ENCODE assay signal across 24 mouse cellular contexts in genomic region chr10:89714910-89715309, GRCm38 (mm10). TPM values are rescaled to one million over a fixed set of nuclear protein-coding genes. Genes with fewer than 3 reads are reported as not detected.
DNase-seq lines count a peak whose midpoint lies in the region; ATAC-seq lines count a peak whose summit lies in the region.
"Had no signal": no experiment of that assay in that cellular context is flagged by ENCODE, and none has a peak within 500 bp of the region (broad histone marks: within the 10 kb centered on the region; RNA-seq: fewer than 3 reads in every experiment).

No protein-coding gene starts in this region.

- ATAC-seq in embryonic facial prominence, embryonic 14.5 days (ENCODE audit: low read depth), result peak; percentile 70
- ATAC-seq: forebrain, embryonic 14.5 days; forebrain, postnatal 0 days; hindbrain, postnatal 0 days; inflammation-experienced regulatory T-cells, adult 6 months had no signal

- intact Hi-C loops in left cerebral cortex, postnatal 10 days (cut with DNase I), result no loop called here

- H3K4me1 ChIP-seq in embryonic facial prominence, embryonic 14.5 days (ENCODE audit: control insufficient read depth, insufficient read depth, low read length), result no peaks in the 10 kb centered on the region
- H3K4me1 ChIP-seq in embryonic facial prominence, embryonic 10.5 days, result no peaks in the 10 kb centered on the region
- H3K4me1 ChIP-seq: embryonic facial prominence, embryonic 13.5 days; heart, embryonic 13.5 days had no signal

- H3K4me3 ChIP-seq in embryonic facial prominence, embryonic 14.5 days (ENCODE audit: low read depth, low read length), result no peak overlapping the region
- H3K4me3 ChIP-seq in embryonic facial prominence, embryonic 10.5 days, result no peak overlapping the region
- H3K4me3 ChIP-seq: embryonic facial prominence, embryonic 13.5 days; heart, embryonic 13.5 days had no signal

- no peak overlapping the region for H3K9ac ChIP-seq in embryonic facial prominence, embryonic 14.5 days (ENCODE audit: low read depth, low read length)
- H3K9ac ChIP-seq: embryonic facial prominence, embryonic 13.5 days; forebrain, postnatal 0 days; heart, embryonic 13.5 days; hindbrain, embryonic 14.5 days had no signal

- no peaks in the 10 kb centered on the region for H3K27me3 ChIP-seq in embryonic facial prominence, embryonic 14.5 days (replicated peaks; ENCODE audit: control insufficient read depth, insufficient read depth, low read length)
- no peaks in the 10 kb centered on the region for H3K27me3 ChIP-seq in embryonic facial prominence, embryonic 10.5 days (replicated peaks; ENCODE audit: low read depth, poor library complexity, severe bottlenecking)
- H3K27me3 ChIP-seq: embryonic facial prominence, embryonic 13.5 days; heart, embryonic 13.5 days had no signal

- no peak overlapping the region for H3K4me2 ChIP-seq in embryonic facial prominence, embryonic 14.5 days (ENCODE audit: low read depth, low read length)
- H3K4me2 ChIP-seq: embryonic facial prominence, embryonic 13.5 days; heart, embryonic 13.5 days; hindbrain, embryonic 14.5 days had no signal

- WGBS in embryonic facial prominence, embryonic 14.5 days, result 76% methylated on average over 10 of the region's 10 CpGs
- WGBS in embryonic facial prominence, embryonic 10.5 days, result 92% methylated on average over 10 of the region's 10 CpGs

- H3K36me3 ChIP-seq in embryonic facial prominence, embryonic 14.5 days (ENCODE audit: control insufficient read depth, insufficient read depth, low read length), result peaks cover 63% of the 10 kb centered on the region
- peaks cover 70% of the 10 kb centered on the region for H3K36me3 ChIP-seq in embryonic facial prominence, embryonic 10.5 days (replicated peaks)

- peak; percentile 35 for DNase-seq in embryonic facial prominence, embryonic 14.5 days (ENCODE audit: low spot score)
- no peak for DNase-seq in embryonic facial prominence, embryonic 10.5 days (ENCODE audit: low spot score)
- DNase-seq in left cerebral cortex, adult 18-20 months (ENCODE audit: low spot score in 2 of 2), result peak; percentile 3 to 32
- no peak for DNase-seq in left cerebral cortex, postnatal 10 days (ENCODE audit: extremely low spot score in 1 of 2, low spot score in 2 of 2)
- DNase-seq in urinary bladder, postnatal 14 days (ENCODE audit: low spot score), result peak; percentile 13
- no peak for DNase-seq in urinary bladder, adult 18-20 months (ENCODE audit: low spot score in 2 of 2)
- DNase-seq in testis, postnatal 14 days (ENCODE audit: low spot score), result no peak
- DNase-seq: adrenal gland, postnatal 10 days; adrenal gland, postnatal 36 days; cerebellum, adult 11 months; cerebellum, adult 2 months; cerebellum, adult 9-11 months; cerebellum, postnatal 25 days; forebrain, postnatal 0 days; gastrocnemius, postnatal 25 days; heart, adult 18-20 months; heart, postnatal 14 days; heart, postnatal 4 days had no signal

- H3K27ac ChIP-seq in embryonic facial prominence, embryonic 14.5 days (replicated peaks; ENCODE audit: low read depth, low read length), result no peak overlapping the region
- no peak overlapping the region for H3K27ac ChIP-seq in embryonic facial prominence, embryonic 10.5 days (replicated peaks)
- H3K27ac ChIP-seq: embryonic facial prominence, embryonic 13.5 days; heart, embryonic 13.5 days; hindbrain, embryonic 14.5 days; hindbrain, postnatal 0 days had no signal

- H3K9me3 ChIP-seq in embryonic facial prominence, embryonic 14.5 days (ENCODE audit: control insufficient read depth, low read length), result no peaks in the 10 kb centered on the region
- no peaks in the 10 kb centered on the region for H3K9me3 ChIP-seq in embryonic facial prominence, embryonic 10.5 days
- H3K9me3 ChIP-seq: embryonic facial prominence, embryonic 13.5 days had no signal

RNA-seq across cellular contexts. Expression of gene Actr6, which starts 17.2 kb away (rescaled TPM):
- polyA plus RNA-seq in embryonic facial prominence, embryonic 14.5 days (2014; fragmentation: Nextera tagmentation; extraction: Ambion mirVana), result 28.2 and 34.2 TPM in 2 replicates
- polyA plus RNA-seq in embryonic facial prominence, embryonic 10.5 days (2016; fragmentation: Nextera tagmentation; extraction: Ambion mirVana), result 35.7 and 36.3 TPM in 2 replicates
- 10 to 100 TPM; 19.4 to 21.0 TPM for total RNA-seq in left cerebral cortex, adult 18-20 months (2021)
- total RNA-seq in left cerebral cortex, postnatal 10 days (2021), result 10 to 100 TPM; 24.3 to 26.9 TPM

RNA-seq across cellular contexts. Expression of gene Scyl2, which starts 28.8 kb away (rescaled TPM):
- 12.7 and 14.8 TPM in 2 replicates for polyA plus RNA-seq in embryonic facial prominence, embryonic 14.5 days (2014; fragmentation: Nextera tagmentation; extraction: Ambion mirVana)
- polyA plus RNA-seq in embryonic facial prominence, embryonic 10.5 days (2016; fragmentation: Nextera tagmentation; extraction: Ambion mirVana), result 9.8 and 10.5 TPM in 2 replicates
- 10 to 100 TPM; 32.2 to 34.6 TPM for total RNA-seq in left cerebral cortex, adult 18-20 months (2021)
- total RNA-seq in left cerebral cortex, postnatal 10 days (2021), result 10 to 100 TPM; 30.2 to 32.5 TPM

RNA-seq across cellular contexts. Expression of gene Uhrf1bp1l, which starts 29.9 kb away (rescaled TPM):
- 19.6 and 23.7 TPM in 2 replicates for polyA plus RNA-seq in embryonic facial prominence, embryonic 14.5 days (2014; fragmentation: Nextera tagmentation; extraction: Ambion mirVana)
- 30.1 and 33.0 TPM in 2 replicates for polyA plus RNA-seq in embryonic facial prominence, embryonic 10.5 days (2016; fragmentation: Nextera tagmentation; extraction: Ambion mirVana)
- total RNA-seq in left cerebral cortex, adult 18-20 months (2021), result 10 to 100 TPM; 77.1 to 81.1 TPM
- 10 to 100 TPM; 75.0 to 78.5 TPM for total RNA-seq in left cerebral cortex, postnatal 10 days (2021)

Comparison
In these comparisons a context has a peak if more than half of its experiments do, and no peak if none do; other contexts are left out.
1. DNase-seq: peak in embryonic facial prominence, embryonic 14.5 days (single experiment), left cerebral cortex, adult 18-20 months (2 of 2) and urinary bladder, postnatal 14 days (single experiment); none in embryonic facial prominence, embryonic 10.5 days (single experiment), left cerebral cortex, postnatal 10 days (0 of 2), urinary bladder, adult 18-20 months (0 of 2) and testis, postnatal 14 days (single experiment).